Mouse (Mus musculus): ENCODE data around the gene Gm14124. TPM values are rescaled to one million over a fixed set of nuclear protein-coding genes. Genes with fewer than 3 reads are reported as not detected.
"Not testable (repeated sequence)": the region's sequence is repeated elsewhere in the genome, so short reads cannot be mapped to it uniquely, and the experiment has no call there.

Gene Gm14124
- total and polyA plus RNA-seq, 2 experiments from 2014 or later: 0.09 TPM; not detected in 1

- 90% methylated on average over 6 of the region's 6 CpGs for WGBS
- H3K4me1 ChIP-seq (ENCODE audit: insufficient read depth, low read length): no peaks in the 10 kb centered on the region
- H3K36me3 ChIP-seq (ENCODE audit: insufficient read depth, low read length): no peaks in the 10 kb centered on the region
- peaks cover 2% of the 10 kb centered on the region; the same call in 1 of the 2 replicates for H3K9me3 ChIP-seq (ENCODE audit: low read length)
- DNase-seq (ENCODE audit: low spot score) (no peak), ATAC-seq (no peak)
- no peak overlapping the region for H3K4me3 ChIP-seq (ENCODE audit: low read length)
- no peak for TF ChIP-seq CTCF (IDR thresholded peaks at IDR 0.05; ENCODE audit: low read depth)
- no peak overlapping the region for H3K27ac ChIP-seq
- H3K4me2 ChIP-seq (ENCODE audit: low read depth, low read length): no peak overlapping the region
- H3K27me3 ChIP-seq (ENCODE audit: insufficient read depth, low read length): no peaks in the 10 kb centered on the region
- H3K9ac ChIP-seq (replicated peaks; ENCODE audit: low read length): no peak overlapping the region
These were observed 36.4 kb downstream of the Gm14124 start for GRCm38 (mm10) chr2:150293669-150294068.

- WGBS: 46% methylated on average over 1 of the region's 1 CpGs
- no peaks in the 10 kb centered on the region for H3K27me3 ChIP-seq (ENCODE audit: insufficient read depth, low read length)
- DNase-seq (ENCODE audit: low spot score) (no peak), ATAC-seq (no peak)
- no peak overlapping the region for H3K4me3 ChIP-seq (ENCODE audit: low read length)
- H3K36me3 ChIP-seq (ENCODE audit: insufficient read depth, low read length): no peaks in the 10 kb centered on the region
- H3K27ac ChIP-seq: no peak overlapping the region
- no peak overlapping the region for H3K4me2 ChIP-seq (ENCODE audit: low read depth, low read length)
- 0 out of 2 replicates have a peak, but pooled peaks cover 2% of the 10 kb centered on the region for H3K9me3 ChIP-seq (ENCODE audit: low read length)
- no peak for TF ChIP-seq CTCF (IDR thresholded peaks at IDR 0.05; ENCODE audit: low read depth)
- H3K4me1 ChIP-seq (ENCODE audit: insufficient read depth, low read length): no peaks in the 10 kb centered on the region
- no peak overlapping the region for H3K9ac ChIP-seq (replicated peaks; ENCODE audit: low read length)
These were observed 41.8 kb downstream of the Gm14124 start for GRCm38 (mm10) chr2:150299096-150299495.

- ATAC-seq (no peak), DNase-seq (ENCODE audit: low spot score) (no peak)
- H3K9ac ChIP-seq (replicated peaks; ENCODE audit: low read length): no peak overlapping the region
- no peak overlapping the region for H3K4me2 ChIP-seq (ENCODE audit: low read depth, low read length)
- no peaks in the 10 kb centered on the region for H3K9me3 ChIP-seq (ENCODE audit: low read length)
- H3K27ac ChIP-seq: no peak overlapping the region
- no peak for TF ChIP-seq CTCF (IDR thresholded peaks at IDR 0.05; ENCODE audit: low read depth)
- H3K36me3 ChIP-seq (ENCODE audit: insufficient read depth, low read length): no peaks in the 10 kb centered on the region
- H3K4me1 ChIP-seq (ENCODE audit: insufficient read depth, low read length): no peaks in the 10 kb centered on the region
- 89% methylated on average over 10 of the region's 10 CpGs for WGBS
- H3K27me3 ChIP-seq (ENCODE audit: insufficient read depth, low read length): no peaks in the 10 kb centered on the region
- H3K4me3 ChIP-seq (ENCODE audit: low read length): no peak overlapping the region
These were observed 50.0 kb downstream of the Gm14124 start for GRCm38 (mm10) chr2:150307183-150307773.

DNA sequence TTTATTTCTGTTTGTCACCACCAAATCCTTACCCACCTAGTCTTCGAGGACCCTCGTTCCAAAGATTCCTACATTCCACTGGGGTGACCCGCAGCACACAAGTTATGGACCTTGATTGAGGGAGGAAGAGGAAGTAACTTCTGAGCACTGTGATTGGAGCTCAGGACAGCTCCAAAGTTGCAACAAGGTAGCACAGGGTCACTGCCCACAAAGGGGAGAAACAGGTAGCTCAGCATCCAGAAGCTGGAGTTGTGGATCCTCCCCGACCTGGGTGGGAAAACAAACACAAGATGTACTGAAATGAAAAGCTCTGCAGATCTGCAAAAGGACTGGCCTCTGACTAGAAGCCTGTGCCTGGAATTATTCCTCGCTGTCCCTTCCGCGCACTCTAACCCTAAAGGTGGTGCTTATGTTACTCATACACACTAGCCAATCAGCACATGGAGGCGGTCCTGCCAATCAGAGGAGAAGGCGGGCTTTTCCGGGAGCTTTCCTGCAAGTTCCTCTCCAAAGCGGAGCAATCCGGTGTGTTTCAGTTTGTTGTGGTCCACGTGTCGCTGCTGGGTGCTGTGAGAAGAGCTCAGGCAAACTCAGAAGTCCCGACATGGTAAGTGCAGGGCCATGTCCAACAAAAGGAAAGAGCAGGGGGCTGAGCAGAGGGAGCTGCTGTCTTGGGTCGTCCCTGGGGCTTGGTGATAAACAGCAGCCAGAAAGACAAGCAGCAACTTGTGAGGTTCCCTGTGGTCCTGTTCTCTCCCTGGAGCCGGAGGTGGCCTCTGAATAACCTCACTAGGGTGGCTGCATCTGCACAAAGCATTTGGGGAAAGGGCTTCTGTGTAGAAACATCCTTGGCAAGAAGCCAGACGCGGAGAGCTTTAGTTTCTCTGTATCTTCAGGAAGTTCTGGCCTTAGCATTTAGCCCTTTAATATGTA, 53.9 kb downstream of the Gm14124 start:
- Histone ChIP-seq H3K27ac (peak overlapping the region; percentile 63; the same call in 1 of the 2 replicates), H3K9ac (replicated peaks; ENCODE audit: low read length) (peak overlapping the region; percentile 45), H3K4me3 (ENCODE audit: low read length) (peak overlapping the region; percentile 40), H3K4me2 (ENCODE audit: low read depth, low read length) (peak overlapping the region; percentile 57)
- H3K36me3 ChIP-seq (ENCODE audit: insufficient read depth, low read length); H3K4me1 ChIP-seq (ENCODE audit: insufficient read depth, low read length); H3K9me3 ChIP-seq (ENCODE audit: low read length); H3K27me3 ChIP-seq (ENCODE audit: insufficient read depth, low read length): not testable (repeated sequence)
- ATAC-seq (peak; percentile 100), DNase-seq (ENCODE audit: low spot score) (peak; percentile 84)
- 15% methylated on average over 19 of the region's 19 CpGs for WGBS

- Histone ChIP-seq H3K9ac (replicated peaks; ENCODE audit: low read length) (no peak overlapping the region), H3K27me3 (ENCODE audit: insufficient read depth, low read length) (no peaks in the 10 kb centered on the region), H3K4me3 (ENCODE audit: low read length) (no peak overlapping the region), H3K4me1 (ENCODE audit: insufficient read depth, low read length) (no peaks in the 10 kb centered on the region), H3K36me3 (ENCODE audit: insufficient read depth, low read length) (0 out of 2 replicates have a peak, but pooled peaks cover 4% of the 10 kb centered on the region), H3K9me3 (ENCODE audit: low read length) (peaks cover 13% of the 10 kb centered on the region), H3K27ac (no peak overlapping the region), H3K4me2 (ENCODE audit: low read depth, low read length) (no peak overlapping the region)
- DNase-seq (ENCODE audit: low spot score) (no peak), ATAC-seq (no peak)
- TF ChIP-seq CTCF (IDR thresholded peaks at IDR 0.05; ENCODE audit: low read depth): no peak
These were observed 58.8 kb downstream of the Gm14124 start for GRCm38 (mm10) chr2:150316140-150316539.

- 94% methylated on average over 1 of the region's 1 CpGs for WGBS
- no peak for DNase-seq (ENCODE audit: low spot score)
- 0 out of 2 replicates have a peak, but pooled peaks cover 4% of the 10 kb centered on the region for H3K36me3 ChIP-seq (ENCODE audit: insufficient read depth, low read length)
- peaks cover 25% of the 10 kb centered on the region for H3K9me3 ChIP-seq (ENCODE audit: low read length)
- no peak overlapping the region for H3K4me3 ChIP-seq (ENCODE audit: low read length)
- H3K4me1 ChIP-seq (ENCODE audit: insufficient read depth, low read length): no peaks in the 10 kb centered on the region
- H3K4me2 ChIP-seq (ENCODE audit: low read depth, low read length): no peak overlapping the region
- H3K9ac ChIP-seq (replicated peaks; ENCODE audit: low read length): no peak overlapping the region
- ATAC-seq: no peak
- no peak for TF ChIP-seq CTCF (IDR thresholded peaks at IDR 0.05; ENCODE audit: low read depth)
- H3K27ac ChIP-seq: no peak overlapping the region
- no peaks in the 10 kb centered on the region for H3K27me3 ChIP-seq (ENCODE audit: insufficient read depth, low read length)
These were observed 61.7 kb downstream of the Gm14124 start for GRCm38 (mm10) chr2:150318973-150319372.

Other genes starting within 250 kb of the Gm14124 start
- 2.7 and 3.4 TPM in 2 replicates for gene Zfp120, start 120.8 kb upstream of the Gm14124 start, total RNA-seq (2014; rRNA removed)
- 5.6 and 5.8 TPM in 2 replicates for gene Zfp120, start 120.8 kb upstream of the Gm14124 start, polyA plus RNA-seq (2015; fragmentation: Nextera tagmentation; extraction: Ambion mirVana)
- gene Gm10770, start 77.8 kb upstream of the Gm14124 start, total RNA-seq (2014; rRNA removed): not detected in 2 replicates
- not detected in 2 replicates for gene Gm10770, start 77.8 kb upstream of the Gm14124 start, polyA plus RNA-seq (2015; fragmentation: Nextera tagmentation; extraction: Ambion mirVana)
- not detected in 2 replicates for gene Gm14139, start 75.8 kb upstream of the Gm14124 start, total RNA-seq (2014; rRNA removed)
- not detected in 2 replicates for gene Gm14139, start 75.8 kb upstream of the Gm14124 start, polyA plus RNA-seq (2015; fragmentation: Nextera tagmentation; extraction: Ambion mirVana)
- gene Zfp937, start 39.4 kb upstream of the Gm14124 start, total RNA-seq (2014; rRNA removed): 3.2 and 5.0 TPM in 2 replicates
- 6.2 and 6.9 TPM in 2 replicates for gene Zfp937, start 39.4 kb upstream of the Gm14124 start, polyA plus RNA-seq (2015; fragmentation: Nextera tagmentation; extraction: Ambion mirVana)
- gene Gm21994, start 1.9 kb upstream of the Gm14124 start, total RNA-seq (2014; rRNA removed): 0.18 TPM in 1 of 2 replicates, not detected in the other
- gene Gm21994, start 1.9 kb upstream of the Gm14124 start, polyA plus RNA-seq (2015; fragmentation: Nextera tagmentation; extraction: Ambion mirVana): 2.2 and 2.8 TPM in 2 replicates
- not detected in 2 replicates for gene Gm10130, start 66.2 kb downstream of the Gm14124 start, total RNA-seq (2014; rRNA removed)
- 0.79 and 1.3 TPM in 2 replicates for gene Gm10130, start 66.2 kb downstream of the Gm14124 start, polyA plus RNA-seq (2015; fragmentation: Nextera tagmentation; extraction: Ambion mirVana)
- gene 3300002I08Rik, start 105.2 kb downstream of the Gm14124 start, total RNA-seq (2014; rRNA removed): 6.8 and 13.5 TPM in 2 replicates
- gene 3300002I08Rik, start 105.2 kb downstream of the Gm14124 start, polyA plus RNA-seq (2015; fragmentation: Nextera tagmentation; extraction: Ambion mirVana): 12.3 and 13.0 TPM in 2 replicates
- 1.5 and 2.4 TPM in 2 replicates for gene Zfp442, start 194.0 kb downstream of the Gm14124 start, total RNA-seq (2014; rRNA removed)
- 3.9 and 4.6 TPM in 2 replicates for gene Zfp442, start 194.0 kb downstream of the Gm14124 start, polyA plus RNA-seq (2015; fragmentation: Nextera tagmentation; extraction: Ambion mirVana)
- gene Zfp345, start 227.6 kb downstream of the Gm14124 start, total RNA-seq (2014; rRNA removed): 0.11 TPM in 1 of 2 replicates, not detected in the other
- 0.10 and 0.11 TPM in 2 replicates for gene Zfp345, start 227.6 kb downstream of the Gm14124 start, polyA plus RNA-seq (2015; fragmentation: Nextera tagmentation; extraction: Ambion mirVana)

All from hindbrain, postnatal 0 days (tissue).